Mouse (Mus musculus): ENCODE measurements at regions not wholly inside any gene's neighbourhood (a gene's known extent, or its start where the extent isn't known, plus 50 kb on each side); places are given as distances from the start of the nearest gene placed in this dataset.

DNA sequence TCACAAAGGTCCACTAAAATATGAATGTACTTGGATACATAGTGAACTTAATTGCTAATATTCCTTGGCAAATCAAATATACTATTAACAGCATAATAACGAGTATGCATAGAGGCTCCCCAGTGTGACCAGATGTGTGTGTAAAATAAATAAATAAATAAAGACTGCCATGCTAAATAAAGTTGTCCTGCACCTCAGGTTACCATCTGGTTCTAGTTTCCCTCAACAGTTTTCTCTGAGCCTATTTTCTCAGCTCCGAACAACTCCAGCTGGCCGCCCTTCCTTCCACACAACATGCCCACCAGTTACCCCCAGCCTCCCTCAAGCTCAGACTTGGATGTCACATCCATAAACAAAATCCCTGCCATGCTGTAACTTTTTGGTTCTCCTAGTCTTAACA lies 253.8 kb upstream of the Tbx18 start:
- Histone ChIP-seq H3K4me3 (replicated peaks in 1 of 3; ENCODE audit: low read depth in 2 of 3, low read length in 2 of 3, poor library complexity in 1 of 3) (no peak overlapping the region), H3K9ac (ENCODE audit: insufficient read depth, low read depth) (no peak overlapping the region), H3K27ac (ENCODE audit: insufficient read depth, low read depth) (no peak overlapping the region), H3K36me3 (replicated peaks in 1 of 2; ENCODE audit: control insufficient read depth in 1 of 2, insufficient read depth in 1 of 2, low read length in 1 of 2) (no peaks in the 10 kb centered on the region), H3K9me3 (replicated peaks; ENCODE audit: low read length) (no peaks in the 10 kb centered on the region), H3K4me1 (ENCODE audit: control insufficient read depth in 1 of 2, insufficient read depth in 2 of 2) (no peaks in the 10 kb centered on the region), H3K79me2 (replicated peaks; ENCODE audit: control insufficient read depth, extremely low read depth, insufficient read depth, poor library complexity, severe bottlenecking) (no peaks in the 10 kb centered on the region), H3K27me3 (replicated peaks) (no peaks in the 10 kb centered on the region), H3K4me2 (ENCODE audit: insufficient read depth, low read depth, poor library complexity, severe bottlenecking) (no peak overlapping the region)
- no peak for DNase-seq (ENCODE audit: extremely low read depth)
- in situ Hi-C loops (cut with MboI; ENCODE audit: low pct_ligation_motif_present, low pct_unique_long_range_greater_than_20kb, low sequenced_read_pairs) (no loop called here), dilution Hi-C loops (cut with MboI; ENCODE audit: extremely low pct_ligation_motif_present, extremely low pct_unique_long_range_greater_than_20kb, low sequenced_read_pairs) (no loop called here)
- no peak for TF ChIP-seq BHLHE40 (IDR thresholded peaks at IDR 0.05; ENCODE audit: low read depth, low read length)
- TF ChIP-seq ZMIZ1 (IDR thresholded peaks at IDR 0.05; ENCODE audit: low read depth, low read length), result no peak
- no peak for TF ChIP-seq GABPA (IDR thresholded peaks at IDR 0.05; ENCODE audit: insufficient replicate concordance, low read depth, low read length)
- no peak for TF ChIP-seq ETS1 (conservative IDR thresholded peaks at IDR 0.05; ENCODE audit: low read depth, low read length)
- TF ChIP-seq MEF2A (IDR thresholded peaks at IDR 0.05; ENCODE audit: borderline replicate concordance, low read depth, low read length), result no peak

DNA sequence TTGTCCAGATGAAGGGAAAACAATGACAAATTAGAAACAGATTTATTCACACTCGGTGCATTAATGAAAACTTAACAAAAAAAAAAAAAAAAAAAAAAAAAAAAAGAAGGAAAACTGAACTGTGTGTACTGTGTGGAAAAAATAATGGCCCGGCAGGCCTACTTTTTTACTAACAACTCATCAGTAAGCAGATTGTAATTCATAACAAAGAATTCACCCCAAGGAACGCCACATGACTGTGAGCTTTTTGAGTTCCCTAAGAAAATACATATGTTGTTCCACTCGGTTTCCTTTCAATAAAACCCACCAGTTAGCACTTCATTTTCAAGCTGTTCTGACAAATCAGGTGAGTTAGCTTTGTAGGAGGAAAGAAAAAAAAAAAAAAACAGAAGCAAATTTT lies 254.4 kb upstream of the Tbx18 start:
- no peaks in the 10 kb centered on the region for H3K79me2 ChIP-seq (replicated peaks; ENCODE audit: control insufficient read depth, extremely low read depth, insufficient read depth, poor library complexity, severe bottlenecking)
- H3K4me2 ChIP-seq (ENCODE audit: insufficient read depth, low read depth, poor library complexity, severe bottlenecking), result no peak overlapping the region
- no peaks in the 10 kb centered on the region for H3K4me1 ChIP-seq (ENCODE audit: control insufficient read depth in 1 of 2, insufficient read depth in 2 of 2)
- H3K36me3 ChIP-seq (replicated peaks in 1 of 2; ENCODE audit: control insufficient read depth in 1 of 2, insufficient read depth in 1 of 2, low read length in 1 of 2), result no peaks in the 10 kb centered on the region
- no peak overlapping the region for H3K27ac ChIP-seq (ENCODE audit: insufficient read depth, low read depth)
- dilution Hi-C loops (cut with MboI; ENCODE audit: extremely low pct_ligation_motif_present, extremely low pct_unique_long_range_greater_than_20kb, low sequenced_read_pairs) (no loop called here), in situ Hi-C loops (cut with MboI; ENCODE audit: low pct_ligation_motif_present, low pct_unique_long_range_greater_than_20kb, low sequenced_read_pairs) (no loop called here)
- no peaks in the 10 kb centered on the region for H3K9me3 ChIP-seq (replicated peaks; ENCODE audit: low read length)
- no peak overlapping the region for H3K4me3 ChIP-seq (replicated peaks in 1 of 3; ENCODE audit: low read depth in 2 of 3, low read length in 2 of 3, poor library complexity in 1 of 3)
- no peak for TF ChIP-seq TBP (conservative IDR thresholded peaks at IDR 0.05; ENCODE audit: low read depth, low read length)
- no peak overlapping the region for H3K9ac ChIP-seq (ENCODE audit: insufficient read depth, low read depth)
- DNase-seq (ENCODE audit: extremely low read depth), result no peak
- no peaks in the 10 kb centered on the region for H3K27me3 ChIP-seq (replicated peaks)

DNA sequence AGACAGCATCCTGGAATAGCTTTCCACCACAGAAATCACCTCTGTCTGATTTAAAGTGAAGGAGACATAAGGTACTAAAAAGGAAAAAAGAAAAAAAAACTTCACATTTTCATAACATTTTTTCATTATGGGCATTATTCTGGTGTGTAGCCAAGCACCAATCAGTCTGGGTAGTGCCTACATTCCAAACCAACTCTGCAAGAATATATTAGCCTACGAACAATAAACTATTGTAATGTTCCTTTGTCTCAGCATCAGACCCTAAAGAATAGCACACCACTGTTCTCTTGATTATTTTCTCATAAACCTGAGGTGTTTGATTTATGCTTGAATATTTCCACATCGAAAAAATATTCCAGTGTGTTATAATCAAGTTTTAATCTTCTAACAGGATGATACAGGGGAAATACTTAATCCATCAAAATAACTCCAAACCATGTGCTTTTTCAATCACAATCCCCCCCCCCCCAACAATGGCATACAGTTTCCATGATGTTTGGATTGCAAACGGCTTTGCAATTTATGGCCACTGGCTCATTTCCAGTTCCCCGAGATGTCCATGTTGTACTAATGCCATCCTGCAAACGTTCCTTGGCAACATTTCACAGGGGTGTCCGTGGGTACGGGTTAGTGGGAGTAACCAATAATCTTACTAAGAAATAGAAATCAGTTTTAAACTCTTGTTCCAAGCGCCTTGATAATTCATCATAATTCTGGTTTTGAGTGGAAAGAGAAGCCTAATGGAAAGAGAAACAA lies 275.1 kb upstream of the Tbx18 start:
- H3K4me1 ChIP-seq (ENCODE audit: control insufficient read depth in 1 of 2, insufficient read depth in 2 of 2), result no peaks in the 10 kb centered on the region
- H3K36me3 ChIP-seq (replicated peaks in 1 of 2; ENCODE audit: control insufficient read depth in 1 of 2, insufficient read depth in 1 of 2, low read length in 1 of 2), result no peaks in the 10 kb centered on the region
- no peak for TF ChIP-seq MXI1 (IDR thresholded peaks at IDR 0.05; ENCODE audit: low read depth, low read length)
- no peak for TF ChIP-seq ZC3H11A (IDR thresholded peaks at IDR 0.05; ENCODE audit: low read depth, low read length)
- TF ChIP-seq NELFE (IDR thresholded peaks at IDR 0.05; ENCODE audit: low read depth, low read length), result no peak
- TF ChIP-seq ETS1 (conservative IDR thresholded peaks at IDR 0.05; ENCODE audit: low read depth, low read length), result no peak
- TF ChIP-seq TBP (conservative IDR thresholded peaks at IDR 0.05; ENCODE audit: low read depth, low read length), result no peak
- no peak for TF ChIP-seq KAT2A (IDR thresholded peaks at IDR 0.05; ENCODE audit: insufficient replicate concordance, low read length)
- TF ChIP-seq MEF2A (IDR thresholded peaks at IDR 0.05; ENCODE audit: borderline replicate concordance, low read depth, low read length), result no peak
- no peak for TF ChIP-seq CHD1 (IDR thresholded peaks at IDR 0.05; ENCODE audit: low read depth, low read length)
- TF ChIP-seq POLR2A (IDR thresholded peaks at IDR 0.05; ENCODE audit: low read depth, low read length), result no peak
- TF ChIP-seq SIN3A (IDR thresholded peaks at IDR 0.05; ENCODE audit: low read length), result no peak
- TF ChIP-seq E2F4 (IDR thresholded peaks at IDR 0.05; ENCODE audit: insufficient replicate concordance, low read depth, low read length), result no peak
- no peak for TF ChIP-seq ZMIZ1 (IDR thresholded peaks at IDR 0.05; ENCODE audit: low read depth, low read length)
- dilution Hi-C loops (cut with MboI; ENCODE audit: extremely low pct_ligation_motif_present, extremely low pct_unique_long_range_greater_than_20kb, low sequenced_read_pairs) (no loop called here), in situ Hi-C loops (cut with MboI; ENCODE audit: low pct_ligation_motif_present, low pct_unique_long_range_greater_than_20kb, low sequenced_read_pairs) (no loop called here)
- H3K79me2 ChIP-seq (replicated peaks; ENCODE audit: control insufficient read depth, extremely low read depth, insufficient read depth, poor library complexity, severe bottlenecking), result no peaks in the 10 kb centered on the region
- DNase-seq (ENCODE audit: extremely low read depth), result no peak
- no peaks in the 10 kb centered on the region for H3K9me3 ChIP-seq (replicated peaks; ENCODE audit: low read length)
- H3K4me3 ChIP-seq (replicated peaks in 1 of 3; ENCODE audit: low read depth in 2 of 3, low read length in 2 of 3, poor library complexity in 1 of 3), result no peak overlapping the region
- no peak overlapping the region for H3K27ac ChIP-seq (ENCODE audit: insufficient read depth, low read depth)
- H3K9ac ChIP-seq (ENCODE audit: insufficient read depth, low read depth), result no peak overlapping the region
- no peak overlapping the region for H3K4me2 ChIP-seq (ENCODE audit: insufficient read depth, low read depth, poor library complexity, severe bottlenecking)
- no peaks in the 10 kb centered on the region for H3K27me3 ChIP-seq (replicated peaks)
